Mouse (Mus musculus) liver, embryonic 16.5 days (tissue): ENCODE results near the gene Tmcc1. TPM values are rescaled to one million over a fixed set of nuclear protein-coding genes. Genes with fewer than 3 reads are reported as not detected.
"Not testable (repeated sequence)": the region's sequence is repeated elsewhere in the genome, so short reads cannot be mapped to it uniquely, and the experiment has no call there.

Experiments
- ATAC-seq: fragments of 200-750 bp; cut with Nextera tagmentation; 2 replicates; pipeline ENCODE4 v1.8.0; 2017; ENCODE audit warnings: low read depth, mild to moderate bottlenecking, moderate number of reproducible peaks, moderate library complexity
- H3K27ac ChIP-seq: fragments of 300-500 bp; sonication (generic); 2 replicates; pipeline ENCODE4 v1.5.1; 2014; ENCODE audit warnings: mild to moderate bottlenecking, low read length
- H3K27me3 ChIP-seq: fragments of 300-500 bp; sonication (generic); 2 replicates; pipeline ENCODE4 v1.6.1; 2014; ENCODE audit warnings: low read depth, low read length, mixed read lengths; ENCODE audit not compliant: control insufficient read depth, insufficient read depth
- H3K36me3 ChIP-seq: fragments of 300-500 bp; sonication (generic); 2 replicates; pipeline ENCODE4 v1.6.1; 2014; ENCODE audit warnings: mild to moderate bottlenecking; ENCODE audit not compliant: control insufficient read depth, insufficient read depth
- H3K4me1 ChIP-seq: fragments of 300-500 bp; sonication (generic); 2 replicates; pipeline ENCODE4 v1.6.1; 2014; ENCODE audit warnings: low read depth, low read length, mixed read lengths; ENCODE audit not compliant: control insufficient read depth
- H3K4me2 ChIP-seq: fragments of 300-500 bp; sonication (generic); 2 replicates; pipeline ENCODE4 v1.6.1; 2014; ENCODE audit warnings: low read depth, low read length, mixed read lengths
- H3K4me3 ChIP-seq: fragments of 300-500 bp; sonication (generic); 2 replicates; pipeline ENCODE4 v1.5.1; 2014; ENCODE audit warnings: low read depth, mild to moderate bottlenecking, low read length
- H3K9ac ChIP-seq: fragments of 300-500 bp; sonication (generic); 2 replicates; pipeline ENCODE4 v1.6.1; 2014; ENCODE audit warnings: low read depth, low read length
- H3K9me3 ChIP-seq: fragments of 300-500 bp; sonication (generic); replicated peaks from 2 replicates; pipeline ENCODE4 v1.6.1; 2016; ENCODE audit warnings: low read length; ENCODE audit not compliant: control insufficient read depth
- WGBS: fragments of 180-500 bp; shearing (Covaris S2); extraction: QIAGEN DNeasy Blood & Tissue Kit; methylation state at CpG from one replicate; pipeline ENCODE4 v1.1.7; 2014; ENCODE audit not compliant: insufficient replicate concordance; 5-methylcytosine and 5-hydroxymethylcytosine counted together
- polyA plus RNA-seq: library from polyadenylated mRNA; unstranded; fragments of >200 nt; fragmentation: Nextera tagmentation; extraction: Ambion mirVana; gene quantifications from 2 replicates; pipeline ENCODE4 v1.2.1, GENCODE M21; 2015

Tmcc1 gene
- polyA plus RNA-seq, 1 experiment from 2014 or later = 3.6 TPM

- not testable (repeated sequence) for H3K36me3 ChIP-seq, H3K9me3 ChIP-seq, ATAC-seq, H3K4me1 ChIP-seq, H3K27me3 ChIP-seq, H3K9ac ChIP-seq, H3K4me2 ChIP-seq, H3K4me3 ChIP-seq, H3K27ac ChIP-seq
- WGBS = 70% methylated on average over 37 of the region's 37 CpGs
Observed at GRCm38 (mm10) chr6:116173511-116174099, 19.7 kb downstream of the Tmcc1 start.

- no peaks in the 10 kb centered on the region for H3K9me3 ChIP-seq
- no peak for ATAC-seq
- WGBS = 70% methylated on average over 1 of the region's 1 CpGs
Observed at GRCm38 (mm10) chr6:116166383-116166782, 26.9 kb downstream of the Tmcc1 start.

GRCm38 (mm10) chr6:116154854-116155624 lies 38.2 kb downstream of the Tmcc1 start:
- H3K4me2 ChIP-seq = no peak overlapping the region
- H3K9ac ChIP-seq = no peak overlapping the region
- no peak overlapping the region for H3K27ac ChIP-seq
- H3K36me3 ChIP-seq = no peaks in the 10 kb centered on the region
- H3K4me3 ChIP-seq = no peak overlapping the region
- no peaks in the 10 kb centered on the region for H3K4me1 ChIP-seq
- 62% methylated on average over 3 of the region's 3 CpGs for whole genome bisulfite sequencing
- no peaks in the 10 kb centered on the region for H3K27me3 ChIP-seq
- ATAC-seq = no peak
- no peaks in the 10 kb centered on the region for H3K9me3 ChIP-seq

More at GRCm38 (mm10) chr6:116166383-116166782, 26.9 kb downstream of the Tmcc1 start:
- Histone ChIP-seq H3K4me2 (no peak overlapping the region), H3K4me3 (no peak overlapping the region), H3K4me1 (no peaks in the 10 kb centered on the region), H3K36me3 (no peaks in the 10 kb centered on the region), H3K9ac (no peak overlapping the region), H3K27me3 (no peaks in the 10 kb centered on the region), H3K27ac (no peak overlapping the region)

GRCm38 (mm10) chr6:116147386-116147785 lies 45.9 kb downstream of the Tmcc1 start:
- Histone ChIP-seq H3K4me3 (no peak overlapping the region), H3K9me3 (no peaks in the 10 kb centered on the region), H3K27me3 (no peaks in the 10 kb centered on the region), H3K4me1 (no peaks in the 10 kb centered on the region), H3K4me2 (no peak overlapping the region), H3K27ac (no peak overlapping the region), H3K36me3 (no peaks in the 10 kb centered on the region), H3K9ac (no peak overlapping the region)
- WGBS = 53% methylated on average over 1 of the region's 1 CpGs
- ATAC-seq = no peak

- Histone ChIP-seq H3K9me3 (no peaks in the 10 kb centered on the region), H3K27me3 (no peaks in the 10 kb centered on the region), H3K4me2 (no peak overlapping the region), H3K4me3 (no peak overlapping the region), H3K27ac (no peak overlapping the region), H3K36me3 (no peaks in the 10 kb centered on the region), H3K4me1 (peaks cover 3% of the 10 kb centered on the region; the same call in 1 of the 2 replicates), H3K9ac (no peak overlapping the region)
- WGBS = 44% methylated on average over 2 of the region's 2 CpGs
- ATAC-seq = no peak
Observed at GRCm38 (mm10) chr6:116141696-116142095, 51.6 kb downstream of the Tmcc1 start.

- H3K27me3 ChIP-seq = no peaks in the 10 kb centered on the region
- no peak for ATAC-seq
- H3K36me3 ChIP-seq = no peaks in the 10 kb centered on the region
- no peak overlapping the region for H3K4me3 ChIP-seq
- no peaks in the 10 kb centered on the region for H3K9me3 ChIP-seq
- H3K9ac ChIP-seq = no peak overlapping the region
- H3K27ac ChIP-seq = no peak overlapping the region
- H3K4me2 ChIP-seq = no peak overlapping the region
- peaks cover 3% of the 10 kb centered on the region; the same call in 1 of the 2 replicates for H3K4me1 ChIP-seq
Observed at GRCm38 (mm10) chr6:116140782-116141181, 52.5 kb downstream of the Tmcc1 start.

GRCm38 (mm10) chr6:116139143-116139856 lies 54.0 kb downstream of the Tmcc1 start:
- Histone ChIP-seq H3K27me3 (no peaks in the 10 kb centered on the region), H3K9me3 (no peaks in the 10 kb centered on the region)
- 54% methylated on average over 2 of the region's 2 CpGs for WGBS

GRCm38 (mm10) chr6:116135971-116136632 lies 57.2 kb downstream of the Tmcc1 start:
- no peaks in the 10 kb centered on the region for H3K27me3 ChIP-seq
- no peaks in the 10 kb centered on the region; the same call in 1 of the 2 replicates for H3K4me1 ChIP-seq
- no peak overlapping the region for H3K9ac ChIP-seq
- H3K36me3 ChIP-seq = no peaks in the 10 kb centered on the region
- no peak for ATAC-seq
- peak overlapping the region; percentile 30; the same call in 1 of the 2 replicates for H3K4me2 ChIP-seq
- H3K27ac ChIP-seq = no peak overlapping the region
- WGBS = 39% methylated on average over 7 of the region's 7 CpGs
- no peaks in the 10 kb centered on the region for H3K9me3 ChIP-seq
- no peak overlapping the region for H3K4me3 ChIP-seq

More at GRCm38 (mm10) chr6:116139143-116139856, 54.0 kb downstream of the Tmcc1 start:
- no peak for ATAC-seq
- no peak overlapping the region for H3K9ac ChIP-seq
- H3K4me1 ChIP-seq = peaks cover 3% of the 10 kb centered on the region; the same call in 1 of the 2 replicates
- no peak overlapping the region for H3K4me2 ChIP-seq
- no peak overlapping the region for H3K27ac ChIP-seq
- no peak overlapping the region for H3K4me3 ChIP-seq
- H3K36me3 ChIP-seq = no peaks in the 10 kb centered on the region
